Comparison of ENCODE assay signal across 28 mouse cellular contexts in genomic region chr4:53866459-53866858, GRCm38 (mm10).
"Had no signal": no experiment of that assay in that cellular context is flagged by ENCODE, and none has a peak within 500 bp of the region (broad histone marks: within the 10 kb centered on the region; RNA-seq: fewer than 3 reads in every experiment).

No protein-coding gene starts in this region.

- H3K4me2 ChIP-seq: embryonic facial prominence, embryonic 12.5 days; embryonic facial prominence, embryonic 13.5 days; embryonic facial prominence, embryonic 15.5 days; forebrain, embryonic 12.5 days; forebrain, embryonic 13.5 days; forebrain, embryonic 15.5 days had no signal

- H3K9ac ChIP-seq: embryonic facial prominence, embryonic 12.5 days; embryonic facial prominence, embryonic 13.5 days; embryonic facial prominence, embryonic 15.5 days; forebrain, embryonic 12.5 days; forebrain, embryonic 13.5 days; forebrain, embryonic 15.5 days; forebrain, postnatal 0 days had no signal

- ATAC-seq: forebrain, embryonic 13.5 days; forebrain, embryonic 14.5 days; forebrain, embryonic 15.5 days; forebrain, embryonic 16.5 days; forebrain, postnatal 0 days had no signal

- H3K36me3 ChIP-seq: embryonic facial prominence, embryonic 12.5 days; embryonic facial prominence, embryonic 13.5 days; embryonic facial prominence, embryonic 15.5 days; forebrain, embryonic 12.5 days; forebrain, embryonic 15.5 days had no signal

- DNase-seq: cerebellum, adult 18-20 months; cerebellum, adult 2 months; cerebellum, adult 8-10 months; cerebellum, adult 9-10 months; cerebellum, adult 9-11 months; cerebellum, postnatal 10 days; cerebellum, postnatal 14 days; cerebellum, postnatal 25 days; cerebellum, postnatal 36 days; embryo, embryonic 11 days; forebrain, postnatal 0 days; gastrocnemius, adult 2 months; gastrocnemius, postnatal 10 days; gastrocnemius, postnatal 14 days; gastrocnemius, postnatal 25 days; gastrocnemius, postnatal 36 days; heart, adult 2 months had no signal

- H3K4me1 ChIP-seq: embryonic facial prominence, embryonic 10.5 days; embryonic facial prominence, embryonic 12.5 days; embryonic facial prominence, embryonic 13.5 days; embryonic facial prominence, embryonic 15.5 days; forebrain, embryonic 10.5 days; forebrain, embryonic 12.5 days; forebrain, embryonic 13.5 days; forebrain, embryonic 15.5 days had no signal

- H3K9me3 ChIP-seq: embryonic facial prominence, embryonic 15.5 days had no signal

- H3K27me3 ChIP-seq: embryonic facial prominence, embryonic 12.5 days; embryonic facial prominence, embryonic 13.5 days; embryonic facial prominence, embryonic 15.5 days; forebrain, embryonic 12.5 days; forebrain, embryonic 13.5 days; forebrain, embryonic 15.5 days had no signal

- H3K4me3 ChIP-seq: embryonic facial prominence, embryonic 10.5 days; embryonic facial prominence, embryonic 12.5 days; embryonic facial prominence, embryonic 13.5 days; embryonic facial prominence, embryonic 15.5 days; erythroblast, embryonic 14.5 days; forebrain, embryonic 10.5 days; forebrain, embryonic 12.5 days; forebrain, embryonic 13.5 days; forebrain, embryonic 15.5 days; gastrocnemius, adult 2 months; heart, adult 2 months had no signal

- H3K27ac ChIP-seq: embryonic facial prominence, embryonic 10.5 days; embryonic facial prominence, embryonic 12.5 days; embryonic facial prominence, embryonic 13.5 days; embryonic facial prominence, embryonic 15.5 days; forebrain, embryonic 10.5 days; forebrain, embryonic 12.5 days; forebrain, embryonic 13.5 days; forebrain, embryonic 15.5 days; gastrocnemius, adult 2 months; heart, adult 2 months had no signal
